Comparison of ENCODE assay signal across 10 mouse cellular contexts in genomic region chr7:142146033-142146432, GRCm38 (mm10). TPM values are rescaled to one million over a fixed set of nuclear protein-coding genes. Genes with fewer than 3 reads are reported as not detected.
DNase-seq lines count a peak whose midpoint lies in the region; ATAC-seq and TF ChIP-seq lines count a peak whose summit lies in the region.
"Had no signal": no experiment of that assay in that cellular context is flagged by ENCODE, and none has a peak within 500 bp of the region (broad histone marks: within the 10 kb centered on the region; RNA-seq: fewer than 3 reads in every experiment).

No protein-coding gene starts in this region.

- no peak overlapping the region for H3K4me2 ChIP-seq in intestine, embryonic 14.5 days (ENCODE audit: low read length)
- H3K4me2 ChIP-seq in intestine, embryonic 16.5 days (ENCODE audit: low read depth, low read length), result no peak overlapping the region
- no peak overlapping the region for H3K4me2 ChIP-seq in embryonic facial prominence, embryonic 11.5 days (ENCODE audit: low read depth, low read length)
- H3K4me2 ChIP-seq: embryonic facial prominence, embryonic 15.5 days; liver, embryonic 15.5 days had no signal

- H3K27ac ChIP-seq in intestine, embryonic 14.5 days (ENCODE audit: low read depth), result no peak overlapping the region
- H3K27ac ChIP-seq in intestine, embryonic 16.5 days (ENCODE audit: low read length), result no peak overlapping the region
- no peak overlapping the region for H3K27ac ChIP-seq in embryonic facial prominence, embryonic 11.5 days (replicated peaks; ENCODE audit: low read depth, low read length)
- H3K27ac ChIP-seq: embryonic facial prominence, embryonic 15.5 days; liver, embryonic 15.5 days had no signal

- no peak overlapping the region for H3K4me3 ChIP-seq in intestine, embryonic 14.5 days (ENCODE audit: low read depth, low read length)
- H3K4me3 ChIP-seq in intestine, embryonic 16.5 days (ENCODE audit: low read length), result no peak overlapping the region
- H3K4me3 ChIP-seq in E14TG2a.4 (replicated peaks; ENCODE audit: low read length), result no peak overlapping the region
- H3K4me3 ChIP-seq in embryonic facial prominence, embryonic 11.5 days (ENCODE audit: low read depth, low read length), result no peak overlapping the region
- H3K4me3 ChIP-seq: embryonic facial prominence, embryonic 15.5 days; liver, embryonic 15.5 days had no signal

- no peaks in the 10 kb centered on the region for H3K27me3 ChIP-seq in intestine, embryonic 14.5 days (replicated peaks; ENCODE audit: control insufficient read depth, insufficient read depth, low read length)
- no peaks in the 10 kb centered on the region for H3K27me3 ChIP-seq in intestine, embryonic 16.5 days (replicated peaks; ENCODE audit: control insufficient read depth, insufficient read depth, low read length)
- H3K27me3 ChIP-seq in E14TG2a.4 (ENCODE audit: insufficient read depth, low read length), result peaks cover 15% of the 10 kb centered on the region
- H3K27me3 ChIP-seq in embryonic facial prominence, embryonic 11.5 days (ENCODE audit: control insufficient read depth, insufficient read depth, low read length), result no peaks in the 10 kb centered on the region
- H3K27me3 ChIP-seq: embryonic facial prominence, embryonic 15.5 days; liver, embryonic 15.5 days had no signal

- DNase-seq in intestine, embryonic 14.5 days (ENCODE audit: low spot score), result peak; percentile 52
- DNase-seq in adrenal gland, adult 18-20 months (ENCODE audit: low spot score in 2 of 2), result peak; percentile 33 to 34
- peak; percentile 82 for DNase-seq in embryonic facial prominence, embryonic 11.5 days (ENCODE audit: low spot score)
- peak; percentile 18 for DNase-seq in layer of hippocampus, adult 9-10 months (ENCODE audit: low spot score)
- peak; percentile 66 for DNase-seq in mesoderm, embryonic 11.5 days (ENCODE audit: low read depth, low spot score)
- peak; percentile 17 for DNase-seq in yolk sac, embryonic 10.5 days (ENCODE audit: low spot score)

- H3K36me3 ChIP-seq in intestine, embryonic 14.5 days (ENCODE audit: control insufficient read depth, insufficient read depth, low read length), result no peaks in the 10 kb centered on the region
- no peaks in the 10 kb centered on the region for H3K36me3 ChIP-seq in intestine, embryonic 16.5 days (ENCODE audit: control insufficient read depth, insufficient read depth, low read length)
- H3K36me3 ChIP-seq in E14TG2a.4 (ENCODE audit: insufficient read depth, low read length), result no peaks in the 10 kb centered on the region
- H3K36me3 ChIP-seq in embryonic facial prominence, embryonic 11.5 days (replicated peaks; ENCODE audit: control insufficient read depth, insufficient read depth, low read depth, low read length), result no peaks in the 10 kb centered on the region
- H3K36me3 ChIP-seq: embryonic facial prominence, embryonic 15.5 days; liver, embryonic 15.5 days had no signal

- TF ChIP-seq CTCF in E14TG2a.4 (conservative IDR thresholded peaks at IDR 0.05; ENCODE audit: low read length), result peak; percentile 28; the same call in 1 of the 2 replicates

- no peak for ATAC-seq in intestine, embryonic 14.5 days (replicated peaks; ENCODE audit: low FRiP score, low TSS enrichment, low read depth)
- no peak for ATAC-seq in intestine, embryonic 16.5 days
- ATAC-seq in embryonic facial prominence, embryonic 11.5 days (replicated peaks; ENCODE audit: insufficient number of reproducible peaks, low FRiP score, low TSS enrichment, low read depth), result no peak

- H3K9ac ChIP-seq in intestine, embryonic 14.5 days (ENCODE audit: low read length), result no peak overlapping the region
- H3K9ac ChIP-seq in intestine, embryonic 16.5 days (ENCODE audit: low read depth, low read length), result no peak overlapping the region
- no peak overlapping the region for H3K9ac ChIP-seq in embryonic facial prominence, embryonic 11.5 days (replicated peaks; ENCODE audit: low read length)
- H3K9ac ChIP-seq: embryonic facial prominence, embryonic 15.5 days; liver, embryonic 15.5 days had no signal

- 3% methylated on average over 1 of the region's 1 CpGs for WGBS in intestine, embryonic 14.5 days
- WGBS in intestine, embryonic 16.5 days, result 7% methylated on average over 1 of the region's 1 CpGs
- WGBS in embryonic facial prominence, embryonic 11.5 days, result 4% methylated on average over 1 of the region's 1 CpGs

- H3K4me1 ChIP-seq in intestine, embryonic 14.5 days (replicated peaks; ENCODE audit: control insufficient read depth, insufficient read depth, low read length), result no peaks in the 10 kb centered on the region
- H3K4me1 ChIP-seq in intestine, embryonic 16.5 days (ENCODE audit: control insufficient read depth, insufficient read depth, low read length), result no peaks in the 10 kb centered on the region
- H3K4me1 ChIP-seq in E14TG2a.4 (replicated peaks; ENCODE audit: low read depth, low read length), result no peaks in the 10 kb centered on the region
- no peaks in the 10 kb centered on the region for H3K4me1 ChIP-seq in embryonic facial prominence, embryonic 11.5 days (ENCODE audit: control insufficient read depth, insufficient read depth, low read length)
- H3K4me1 ChIP-seq: embryonic facial prominence, embryonic 15.5 days; liver, embryonic 15.5 days had no signal

- no peaks in the 10 kb centered on the region for H3K9me3 ChIP-seq in intestine, embryonic 14.5 days (ENCODE audit: control insufficient read depth, low read length)
- H3K9me3 ChIP-seq in intestine, embryonic 16.5 days (ENCODE audit: control insufficient read depth, low read length), result no peaks in the 10 kb centered on the region
- peaks cover 11% of the 10 kb centered on the region for H3K9me3 ChIP-seq in E14TG2a.4 (ENCODE audit: low read length)
- no peaks in the 10 kb centered on the region for H3K9me3 ChIP-seq in embryonic facial prominence, embryonic 11.5 days (replicated peaks; ENCODE audit: control insufficient read depth, low read length)
- H3K9me3 ChIP-seq: embryonic facial prominence, embryonic 15.5 days; liver, embryonic 15.5 days had no signal

RNA-seq across cellular contexts. Expression of gene Gm45337, which starts 1.6 kb away (rescaled TPM):
- polyA plus RNA-seq in intestine, embryonic 14.5 days (2014; fragmentation: Nextera tagmentation; extraction: Ambion mirVana), result not detected in 2 replicates
- polyA plus RNA-seq in intestine, embryonic 16.5 days (2015; fragmentation: Nextera tagmentation; extraction: Ambion mirVana), result not detected in 2 replicates
- total RNA-seq in adrenal gland, adult 18-20 months (2021), result not detected
- not detected in 2 replicates for polyA plus RNA-seq in embryonic facial prominence, embryonic 11.5 days (2014; fragmentation: Nextera tagmentation; extraction: Ambion mirVana)
- polyA plus RNA-seq: liver, embryonic 15.5 days had no signal

RNA-seq across cellular contexts. Expression of gene Gm39115, which starts 10.2 kb away (rescaled TPM):
- not detected in 2 replicates for polyA plus RNA-seq in intestine, embryonic 14.5 days (2014; fragmentation: Nextera tagmentation; extraction: Ambion mirVana)
- polyA plus RNA-seq in intestine, embryonic 16.5 days (2015; fragmentation: Nextera tagmentation; extraction: Ambion mirVana), result not detected in 2 replicates
- total RNA-seq in adrenal gland, adult 18-20 months (2021), result not detected
- polyA plus RNA-seq in embryonic facial prominence, embryonic 11.5 days (2014; fragmentation: Nextera tagmentation; extraction: Ambion mirVana), result not detected in 2 replicates
- polyA plus RNA-seq: embryonic facial prominence, embryonic 15.5 days; liver, embryonic 15.5 days had no signal

RNA-seq across cellular contexts. Expression of gene Gm29735, which starts 10.9 kb away (rescaled TPM):
- not detected in 2 replicates for polyA plus RNA-seq in intestine, embryonic 14.5 days (2014; fragmentation: Nextera tagmentation; extraction: Ambion mirVana)
- polyA plus RNA-seq in intestine, embryonic 16.5 days (2015; fragmentation: Nextera tagmentation; extraction: Ambion mirVana), result not detected in 2 replicates
- not detected for total RNA-seq in adrenal gland, adult 18-20 months (2021)
- not detected in 2 replicates for polyA plus RNA-seq in embryonic facial prominence, embryonic 11.5 days (2014; fragmentation: Nextera tagmentation; extraction: Ambion mirVana)
- polyA plus RNA-seq: liver, embryonic 15.5 days had no signal

RNA-seq across cellular contexts. Expression of gene Gm4553, which starts 19.5 kb away (rescaled TPM):
- polyA plus RNA-seq in intestine, embryonic 14.5 days (2014; fragmentation: Nextera tagmentation; extraction: Ambion mirVana), result not detected in 2 replicates
- polyA plus RNA-seq in intestine, embryonic 16.5 days (2015; fragmentation: Nextera tagmentation; extraction: Ambion mirVana), result not detected in 2 replicates
- not detected for total RNA-seq in adrenal gland, adult 18-20 months (2021)
- not detected in 2 replicates for polyA plus RNA-seq in embryonic facial prominence, embryonic 11.5 days (2014; fragmentation: Nextera tagmentation; extraction: Ambion mirVana)
- polyA plus RNA-seq: liver, embryonic 15.5 days had no signal

RNA-seq across cellular contexts. Expression of gene Gm45618, which starts 25.5 kb away (rescaled TPM):
- polyA plus RNA-seq in intestine, embryonic 14.5 days (2014; fragmentation: Nextera tagmentation; extraction: Ambion mirVana), result not detected in 2 replicates
- not detected in 2 replicates for polyA plus RNA-seq in intestine, embryonic 16.5 days (2015; fragmentation: Nextera tagmentation; extraction: Ambion mirVana)
- total RNA-seq in adrenal gland, adult 18-20 months (2021), result not detected
- polyA plus RNA-seq in embryonic facial prominence, embryonic 11.5 days (2014; fragmentation: Nextera tagmentation; extraction: Ambion mirVana), result not detected in 2 replicates
- polyA plus RNA-seq: liver, embryonic 15.5 days had no signal

Comparison
In these comparisons a context has a peak if more than half of its experiments do, and no peak if none do; other contexts are left out.
1. DNase-seq: peak in every context shown above with its lines; median percentile 82 in embryonic facial prominence, embryonic 11.5 days; 66 in mesoderm, embryonic 11.5 days; 52 in intestine, embryonic 14.5 days; 34 in adrenal gland, adult 18-20 months; 18 in layer of hippocampus, adult 9-10 months; 17 in yolk sac, embryonic 10.5 days.